Mouse (Mus musculus): Measurements from ENCODE around the gene Gm20388. TPM values are rescaled to one million over a fixed set of nuclear protein-coding genes. Genes with fewer than 3 reads are reported as not detected.
A peak's percentile ranks its signal among the peaks of the same experiment; 100 is the strongest.

Gm20388 gene
- polyA plus RNA-seq, 1 experiment from 2014 or later = 5.5 TPM

GRCm38 (mm10) chr8:123982291-123982793 lies 4071.7 kb downstream of the Gm20388 start:
- peaks cover 18% of the 10 kb centered on the region for H3K4me1 ChIP-seq
- WGBS = under 1% methylated on average over 48 of the region's 48 CpGs

DNA sequence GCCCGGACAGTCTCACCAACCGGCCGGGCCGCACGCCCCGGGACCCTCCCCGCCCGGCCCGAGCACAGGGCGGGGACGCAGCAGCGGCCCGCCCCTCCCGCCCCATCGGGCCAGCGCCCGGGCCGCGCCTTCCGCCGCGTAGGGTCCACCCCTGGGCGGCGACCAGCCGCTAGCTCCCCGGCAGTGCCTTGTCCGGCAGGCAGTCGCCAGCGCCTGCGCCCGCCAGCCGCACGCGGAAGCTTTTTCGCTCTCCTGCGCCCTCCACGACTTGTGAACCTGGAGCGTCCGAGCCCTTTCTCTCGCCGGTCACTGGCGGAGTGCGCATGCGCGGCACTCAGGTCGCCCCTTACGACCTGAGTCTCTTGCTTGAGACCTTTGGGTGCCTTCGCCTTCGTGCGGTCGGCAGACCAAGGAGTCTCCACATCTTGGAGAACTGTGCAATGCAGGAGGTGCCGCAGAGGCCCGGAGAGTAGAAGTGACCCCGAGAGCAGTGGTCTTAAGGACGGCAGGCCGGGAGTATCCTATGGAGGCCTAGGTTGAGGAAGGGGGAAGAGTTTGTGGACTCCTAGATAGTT lies 4072.3 kb downstream of the Gm20388 start, which contains the start of gene Abcb10:
TSS of gene Abcb10 (minus strand) at position 297 of the 575 bp plus-strand sequence.
- ATAC-seq (ENCODE audit: borderline replicate concordance, extremely low read depth, low FRiP score, low TSS enrichment) = peak; percentile 94
- WGBS = under 1% methylated on average over 54 of the region's 56 CpGs
- Histone ChIP-seq H3K9me3 (no peaks in the 10 kb centered on the region), H3K27ac (peak within 1 kb of the TSS; percentile 92), H3K36me3 (no peaks in the 10 kb centered on the region), H3K4me2 (peak within 1 kb of the TSS; percentile 97), H3K9ac (peak within 1 kb of the TSS; percentile 78), H3K4me1 (peaks cover 18% of the 10 kb centered on the region), H3K27me3 (no peaks in the 10 kb centered on the region), H3K4me3 (peak within 1 kb of the TSS; percentile 85)

More at GRCm38 (mm10) chr8:123982291-123982793, 4071.7 kb downstream of the Gm20388 start:
- peak overlapping the region; percentile 97 for H3K4me2 ChIP-seq
- peak overlapping the region; percentile 85 for H3K4me3 ChIP-seq
- peak overlapping the region; percentile 92 for H3K27ac ChIP-seq
- no peaks in the 10 kb centered on the region for H3K36me3 ChIP-seq
- H3K9me3 ChIP-seq = no peaks in the 10 kb centered on the region
- ATAC-seq (ENCODE audit: borderline replicate concordance, extremely low read depth, low FRiP score, low TSS enrichment) = no peak
- peak overlapping the region; percentile 78 for H3K9ac ChIP-seq
- H3K27me3 ChIP-seq = no peaks in the 10 kb centered on the region

GRCm38 (mm10) chr8:123988605-123989038 lies 4078.0 kb downstream of the Gm20388 start:
- 27% methylated on average over 6 of the region's 6 CpGs for WGBS
- ATAC-seq (ENCODE audit: borderline replicate concordance, extremely low read depth, low FRiP score, low TSS enrichment) = no peak
- Histone ChIP-seq H3K27me3 (no peaks in the 10 kb centered on the region), H3K36me3 (no peaks in the 10 kb centered on the region), H3K4me1 (peaks cover 3% of the 10 kb centered on the region; the same call in 1 of the 2 replicates), H3K9ac (no peak overlapping the region), H3K27ac (no peak overlapping the region), H3K9me3 (no peaks in the 10 kb centered on the region), H3K4me2 (no peak overlapping the region), H3K4me3 (no peak overlapping the region)

DNA sequence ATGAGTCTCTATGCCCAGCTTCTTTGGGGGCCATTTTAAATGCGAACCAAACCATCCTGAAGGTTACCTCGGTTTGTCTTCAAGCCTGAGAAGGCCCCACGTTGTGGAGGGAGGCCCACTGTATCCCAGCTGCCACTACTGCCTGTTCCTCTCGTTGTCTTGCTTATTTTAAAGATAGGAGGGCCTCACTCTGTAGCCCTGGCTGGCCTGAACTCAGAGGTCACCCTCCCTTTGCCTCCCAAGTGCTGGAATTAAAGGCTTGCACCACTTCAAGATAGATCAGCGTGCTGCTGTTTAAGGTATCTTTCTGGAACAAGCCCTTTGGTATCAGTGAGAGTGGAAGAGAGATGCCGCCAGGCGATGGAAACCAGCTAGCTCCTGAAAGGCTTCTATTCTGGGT lies 4078.5 kb downstream of the Gm20388 start:
- H3K27me3 ChIP-seq = no peaks in the 10 kb centered on the region
- no peak overlapping the region for H3K4me3 ChIP-seq
- no peak overlapping the region for H3K9ac ChIP-seq
- no peak for ATAC-seq (ENCODE audit: borderline replicate concordance, extremely low read depth, low FRiP score, low TSS enrichment)
- H3K36me3 ChIP-seq = no peaks in the 10 kb centered on the region
- WGBS = 47% methylated on average over 7 of the region's 7 CpGs
- no peaks in the 10 kb centered on the region for H3K9me3 ChIP-seq
- peaks cover 3% of the 10 kb centered on the region; the same call in 1 of the 2 replicates for H3K4me1 ChIP-seq
- H3K4me2 ChIP-seq = no peak overlapping the region
- H3K27ac ChIP-seq = no peak overlapping the region

DNA sequence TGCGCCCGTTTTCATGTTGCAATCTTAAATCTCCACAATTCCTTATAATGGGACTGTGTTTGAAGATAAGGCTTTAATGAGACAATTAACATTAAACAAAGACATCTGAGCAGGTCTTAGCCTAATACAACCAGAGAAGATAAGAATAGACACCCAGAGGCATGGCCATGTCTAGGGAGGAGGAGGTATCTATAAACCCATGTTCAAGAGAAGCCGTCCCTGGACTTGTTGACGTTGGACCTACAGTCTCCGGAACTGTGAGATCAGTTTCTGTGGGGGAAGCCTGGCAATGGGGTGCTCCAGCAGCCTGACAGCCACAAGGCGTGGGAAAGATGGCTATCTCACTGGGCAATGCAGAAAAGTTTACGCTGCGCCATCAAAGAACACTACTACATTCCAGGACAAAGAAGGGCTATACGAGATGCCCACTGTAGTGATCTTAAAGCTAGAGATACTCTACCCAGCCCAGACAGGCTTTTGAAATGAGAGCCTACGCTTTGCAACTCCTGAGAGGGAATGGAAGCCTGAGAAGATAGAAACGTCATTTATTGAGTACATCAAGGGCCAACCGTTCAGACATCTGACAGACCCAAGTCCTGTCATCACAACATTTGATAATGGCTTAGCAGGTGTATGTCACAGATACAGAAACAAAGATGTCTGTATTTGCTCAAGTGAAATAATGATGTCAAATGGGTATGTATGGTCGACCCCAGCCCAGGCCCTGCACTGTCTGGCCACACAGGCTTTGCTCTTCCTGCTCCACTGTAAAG lies 4079.8 kb downstream of the Gm20388 start:
- Histone ChIP-seq H3K4me3 (no peak overlapping the region), H3K4me2 (no peak overlapping the region), H3K36me3 (no peaks in the 10 kb centered on the region; the same call in 1 of the 2 replicates), H3K9ac (no peak overlapping the region), H3K27ac (no peak overlapping the region), H3K4me1 (peaks cover 7% of the 10 kb centered on the region; the same call in 1 of the 2 replicates), H3K9me3 (no peaks in the 10 kb centered on the region), H3K27me3 (no peaks in the 10 kb centered on the region)
- WGBS = 70% methylated on average over 13 of the region's 13 CpGs
- no peak for ATAC-seq (ENCODE audit: borderline replicate concordance, extremely low read depth, low FRiP score, low TSS enrichment)

- no peaks in the 10 kb centered on the region for H3K27me3 ChIP-seq
- no peak overlapping the region for H3K9ac ChIP-seq
- H3K4me3 ChIP-seq = no peak overlapping the region
- 80% methylated on average over 8 of the region's 8 CpGs for WGBS
- H3K9me3 ChIP-seq = no peaks in the 10 kb centered on the region
- peaks cover 7% of the 10 kb centered on the region; the same call in 1 of the 2 replicates for H3K4me1 ChIP-seq
- ATAC-seq (ENCODE audit: borderline replicate concordance, extremely low read depth, low FRiP score, low TSS enrichment) = no peak
- H3K36me3 ChIP-seq = peaks cover 10% of the 10 kb centered on the region
- H3K27ac ChIP-seq = no peak overlapping the region
- H3K4me2 ChIP-seq = no peak overlapping the region
Measured at GRCm38 (mm10) chr8:123992587-123992986, 4081.9 kb downstream of the Gm20388 start.

DNA sequence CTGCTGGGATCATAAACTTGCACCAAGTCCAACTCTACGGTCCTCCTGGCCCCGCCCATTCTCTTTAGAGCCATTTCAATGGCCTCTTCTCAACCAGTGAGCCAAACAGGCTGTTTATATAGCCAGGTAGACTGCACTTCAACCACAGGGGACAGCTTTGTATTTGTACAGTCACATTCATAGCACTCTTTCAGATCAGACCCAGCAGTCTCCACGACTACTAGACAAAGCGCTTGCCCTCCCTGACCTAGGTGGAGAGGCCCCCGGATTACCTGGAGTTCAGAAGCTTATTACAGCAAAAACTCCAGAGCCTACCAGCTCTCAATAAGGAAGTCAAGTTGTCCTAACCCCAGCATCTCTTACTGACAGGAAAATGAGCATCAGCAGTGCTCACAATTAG lies 4083.0 kb downstream of the Gm20388 start:
- Histone ChIP-seq H3K27ac (peak overlapping the region; percentile 34; the same call in 1 of the 2 replicates), H3K4me3 (no peak overlapping the region), H3K4me1 (peaks cover 7% of the 10 kb centered on the region; the same call in 1 of the 2 replicates)

DNA sequence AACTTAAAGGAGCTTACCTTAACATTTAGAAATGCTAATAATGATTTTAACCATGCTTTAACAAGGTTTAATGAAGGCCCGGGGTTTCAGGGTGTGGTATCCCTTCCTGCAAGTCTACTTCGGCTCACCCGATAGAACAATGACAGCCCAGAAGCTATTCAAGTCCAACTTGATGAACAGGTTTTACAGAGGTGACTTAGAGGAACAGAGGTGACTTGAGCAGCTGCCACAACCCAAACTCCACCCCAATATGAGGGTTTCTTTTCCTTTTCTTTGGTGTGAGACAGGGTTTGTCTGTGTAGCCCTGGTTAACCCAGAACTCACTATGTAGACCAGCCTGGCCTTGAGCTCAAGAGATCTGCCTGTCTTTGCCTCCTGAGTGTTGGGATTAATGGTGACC lies 4083.4 kb downstream of the Gm20388 start:
- H3K36me3 ChIP-seq = peaks cover 20% of the 10 kb centered on the region
- WGBS = 74% methylated on average over 3 of the region's 3 CpGs
- H3K27ac ChIP-seq = peak overlapping the region; percentile 34; the same call in 1 of the 2 replicates
- no peaks in the 10 kb centered on the region for H3K9me3 ChIP-seq
- peaks cover 5% of the 10 kb centered on the region; the same call in 1 of the 2 replicates for H3K4me1 ChIP-seq
- no peak overlapping the region for H3K9ac ChIP-seq
- peak; percentile 64 for ATAC-seq (ENCODE audit: borderline replicate concordance, extremely low read depth, low FRiP score, low TSS enrichment)
- no peak overlapping the region for H3K4me2 ChIP-seq
- H3K27me3 ChIP-seq = no peaks in the 10 kb centered on the region
- no peak overlapping the region for H3K4me3 ChIP-seq

More for the DNA sequence above, 4083.0 kb downstream of the Gm20388 start:
- ATAC-seq (ENCODE audit: borderline replicate concordance, extremely low read depth, low FRiP score, low TSS enrichment) = 0 out of 2 replicates have a peak, but pooled peaks have one; percentile 8
- Histone ChIP-seq H3K9ac (no peak overlapping the region), H3K27me3 (no peaks in the 10 kb centered on the region), H3K36me3 (peaks cover 16% of the 10 kb centered on the region), H3K4me2 (no peak overlapping the region), H3K9me3 (no peaks in the 10 kb centered on the region)
- 77% methylated on average over 5 of the region's 5 CpGs for WGBS

DNA sequence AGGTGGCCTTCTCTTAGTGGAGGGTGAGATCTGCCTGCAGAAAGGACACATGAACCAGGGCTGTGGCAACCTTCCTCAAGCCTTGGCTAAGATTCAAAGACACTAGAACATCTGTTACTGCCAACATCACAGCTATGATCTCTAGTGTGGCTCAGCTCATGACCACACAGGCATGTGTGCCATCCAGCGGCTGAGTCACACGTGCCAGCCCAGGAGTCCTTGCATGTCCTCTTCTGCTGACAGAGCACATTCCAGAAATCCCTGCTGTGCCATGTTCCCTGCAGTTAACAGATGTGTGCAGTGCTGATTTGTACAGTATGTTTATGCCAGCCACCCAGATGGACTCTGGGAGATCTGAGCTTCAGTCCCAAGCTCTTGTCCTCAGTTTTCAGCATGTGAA lies 4088.9 kb downstream of the Gm20388 start:
- H3K9me3 ChIP-seq = no peaks in the 10 kb centered on the region
- H3K4me2 ChIP-seq = no peak overlapping the region
- no peak overlapping the region for H3K9ac ChIP-seq
- H3K36me3 ChIP-seq = peaks cover 63% of the 10 kb centered on the region
- no peak overlapping the region for H3K4me3 ChIP-seq
- no peaks in the 10 kb centered on the region for H3K27me3 ChIP-seq
- no peaks in the 10 kb centered on the region for H3K4me1 ChIP-seq
- 88% methylated on average over 2 of the region's 2 CpGs for WGBS
- ATAC-seq (ENCODE audit: borderline replicate concordance, extremely low read depth, low FRiP score, low TSS enrichment) = no peak
- H3K27ac ChIP-seq = no peak overlapping the region

GRCm38 (mm10) chr8:124002546-124003108 lies 4092.0 kb downstream of the Gm20388 start:
- H3K4me2 ChIP-seq = no peak overlapping the region
- no peaks in the 10 kb centered on the region for H3K27me3 ChIP-seq
- no peak overlapping the region for H3K9ac ChIP-seq
- no peaks in the 10 kb centered on the region for H3K4me1 ChIP-seq
- H3K9me3 ChIP-seq = no peaks in the 10 kb centered on the region
- H3K4me3 ChIP-seq = no peak overlapping the region
- no peak; the same call in 1 of the 2 replicates for ATAC-seq (ENCODE audit: borderline replicate concordance, extremely low read depth, low FRiP score, low TSS enrichment)
- H3K36me3 ChIP-seq = peaks cover 83% of the 10 kb centered on the region
- 88% methylated on average over 10 of the region's 10 CpGs for WGBS
- no peak overlapping the region for H3K27ac ChIP-seq

DNA sequence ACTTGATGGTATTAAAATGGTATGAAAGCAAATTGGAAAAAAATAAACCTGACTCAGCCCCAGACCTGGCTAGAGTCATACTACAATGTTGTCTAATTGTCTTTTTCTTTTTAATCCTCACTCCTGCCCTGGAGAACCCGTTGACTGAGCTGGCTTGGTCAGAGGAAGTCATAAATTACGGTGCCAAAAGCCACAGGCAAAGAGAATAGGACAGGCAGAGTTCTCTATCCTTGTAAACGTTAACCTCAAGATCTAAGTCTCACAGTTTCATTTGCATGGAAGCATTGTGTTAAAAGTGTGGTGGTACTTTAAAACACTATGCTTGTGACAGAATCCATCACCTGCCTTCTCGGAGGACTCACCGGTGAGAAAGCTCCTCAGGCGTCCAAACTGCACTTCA lies 4097.2 kb downstream of the Gm20388 start:
- H3K27ac ChIP-seq = no peak overlapping the region
- ATAC-seq (ENCODE audit: borderline replicate concordance, extremely low read depth, low FRiP score, low TSS enrichment) = no peak
- H3K4me2 ChIP-seq = no peak overlapping the region
- H3K36me3 ChIP-seq = peaks cover 66% of the 10 kb centered on the region
- no peaks in the 10 kb centered on the region for H3K9me3 ChIP-seq
- H3K9ac ChIP-seq = no peak overlapping the region
- no peaks in the 10 kb centered on the region for H3K27me3 ChIP-seq
- 73% methylated on average over 6 of the region's 6 CpGs for WGBS
- no peak overlapping the region for H3K4me3 ChIP-seq
- no peaks in the 10 kb centered on the region for H3K4me1 ChIP-seq

Measured in lung, embryonic 15.5 days (tissue).